Mouse (Mus musculus) heart, postnatal 0 days (tissue): ENCODE measurements at regions not wholly inside any gene's neighbourhood (a gene's known extent, or its start where the extent isn't known, plus 50 kb on each side); places are given as distances from the start of the nearest gene placed in this dataset.

Experiments
- CTCF ChIP-seq: IDR thresholded peaks from 2 replicates; pipeline ENCODE4 v1.5.1; 2016; ENCODE audit warnings: antibody characterized with exemption, control low read depth, low read depth
- EP300 ChIP-seq: IDR thresholded peaks from 2 replicates; pipeline ENCODE4 v1.6.1; 2016; ENCODE audit warnings: antibody characterized with exemption, low read depth

- TF ChIP-seq CTCF: no peak
- no peak for TF ChIP-seq EP300
Observed at GRCm38 (mm10) chr5:106088478-106089185, 212.3 kb downstream of the Zfp326 start.
